Mouse (Mus musculus) v-Abl transformed pro-B cells (cell line): ENCODE results near the gene Zbtb8b.

Source experiments
- in situ Hi-C, 2 experiments: fragments of 400-800 bp; cut with MboI; formaldehyde crosslinking; loops; one replicate each; pipeline ENCODE4 v1.15.1; 2025; ENCODE audit not compliant: unreplicated experiment in 2 of 2

Zbtb8b gene

GRCm38 (mm10) chr4:129440340-129441063, at the start of gene Zbtb8b:
Gene Zbtb8b, minus strand, starts transcription at chr4:129440853.
- in situ Hi-C loops: no loop called here

GRCm38 (mm10) chr4:129481090-129481489, 40.4 kb upstream of the Zbtb8b start:
- in situ Hi-C loops: no loop called here

DNA sequence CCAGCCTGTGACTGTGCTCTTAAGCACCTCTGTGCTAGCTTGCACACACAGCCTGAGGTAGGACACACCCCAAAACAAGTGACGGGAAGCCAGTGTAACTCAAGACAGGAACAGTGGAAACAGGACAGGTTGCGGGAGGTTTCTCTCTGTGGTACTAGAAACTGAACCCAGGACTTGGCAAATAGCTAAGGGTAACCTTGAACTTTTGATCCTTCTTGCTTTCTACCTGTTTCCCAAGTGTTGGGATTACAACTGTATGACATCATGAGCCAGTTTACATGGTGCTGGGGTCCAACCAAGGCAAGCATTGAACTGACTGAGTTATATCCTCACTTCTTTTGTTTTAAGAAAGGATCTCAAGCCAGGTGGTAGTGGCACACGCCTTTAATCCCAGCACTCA, 39.2 kb upstream of the Zbtb8b start:
- in situ Hi-C loops: no loop called here

DNA sequence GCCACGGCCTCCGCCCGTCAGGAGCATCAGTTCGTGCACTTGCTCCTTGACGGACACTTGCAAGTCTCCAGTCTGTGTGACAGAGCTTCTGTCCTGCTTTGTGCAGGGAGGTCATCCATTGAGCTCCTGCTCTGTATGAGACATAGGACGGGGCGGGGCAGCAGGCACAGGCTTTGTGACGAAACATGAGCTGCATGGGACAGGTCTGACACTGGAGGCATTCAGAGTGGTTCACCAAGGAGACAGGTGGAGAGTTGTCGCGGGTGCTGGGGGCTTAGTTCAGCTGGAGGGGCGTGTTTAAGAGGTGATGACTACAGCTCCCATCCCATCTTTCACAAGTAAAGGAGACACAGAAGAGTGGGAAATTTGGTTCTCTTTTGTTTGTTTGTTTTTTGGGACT, 35.4 kb upstream of the Zbtb8b start:
- in situ Hi-C loops: no loop called here

DNA sequence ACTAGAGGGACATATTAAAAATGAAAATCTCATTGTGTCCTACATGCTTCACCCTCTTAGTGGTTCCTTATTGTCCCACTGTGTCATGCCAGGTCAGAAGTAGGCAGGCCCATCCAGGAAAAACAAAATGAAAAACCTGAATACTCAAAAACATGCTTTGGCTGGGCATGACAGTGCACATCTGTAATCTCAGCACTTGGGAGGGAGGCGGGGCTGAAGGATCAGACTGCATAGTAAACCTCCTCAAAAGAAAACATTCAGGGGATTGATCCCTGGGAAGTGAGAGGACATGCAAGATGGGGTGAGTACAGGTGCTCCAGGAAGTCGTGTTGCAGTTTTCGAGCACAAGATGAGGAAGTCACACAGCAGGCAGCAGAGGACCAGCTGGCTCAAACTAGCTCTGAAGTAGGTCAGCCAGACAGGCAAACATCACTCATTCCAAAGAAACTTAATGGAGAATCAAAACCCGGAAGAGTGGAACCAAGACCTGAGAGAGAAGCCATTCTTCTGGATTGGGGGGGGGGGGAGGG, 23.7 kb upstream of the Zbtb8b start:
- in situ Hi-C loops: loop anchor here in 1 of 2 experiments (25.0 kb wide), 1 partner anchor 502 kb away; the partner anchor contains the start of gene Azin2

DNA sequence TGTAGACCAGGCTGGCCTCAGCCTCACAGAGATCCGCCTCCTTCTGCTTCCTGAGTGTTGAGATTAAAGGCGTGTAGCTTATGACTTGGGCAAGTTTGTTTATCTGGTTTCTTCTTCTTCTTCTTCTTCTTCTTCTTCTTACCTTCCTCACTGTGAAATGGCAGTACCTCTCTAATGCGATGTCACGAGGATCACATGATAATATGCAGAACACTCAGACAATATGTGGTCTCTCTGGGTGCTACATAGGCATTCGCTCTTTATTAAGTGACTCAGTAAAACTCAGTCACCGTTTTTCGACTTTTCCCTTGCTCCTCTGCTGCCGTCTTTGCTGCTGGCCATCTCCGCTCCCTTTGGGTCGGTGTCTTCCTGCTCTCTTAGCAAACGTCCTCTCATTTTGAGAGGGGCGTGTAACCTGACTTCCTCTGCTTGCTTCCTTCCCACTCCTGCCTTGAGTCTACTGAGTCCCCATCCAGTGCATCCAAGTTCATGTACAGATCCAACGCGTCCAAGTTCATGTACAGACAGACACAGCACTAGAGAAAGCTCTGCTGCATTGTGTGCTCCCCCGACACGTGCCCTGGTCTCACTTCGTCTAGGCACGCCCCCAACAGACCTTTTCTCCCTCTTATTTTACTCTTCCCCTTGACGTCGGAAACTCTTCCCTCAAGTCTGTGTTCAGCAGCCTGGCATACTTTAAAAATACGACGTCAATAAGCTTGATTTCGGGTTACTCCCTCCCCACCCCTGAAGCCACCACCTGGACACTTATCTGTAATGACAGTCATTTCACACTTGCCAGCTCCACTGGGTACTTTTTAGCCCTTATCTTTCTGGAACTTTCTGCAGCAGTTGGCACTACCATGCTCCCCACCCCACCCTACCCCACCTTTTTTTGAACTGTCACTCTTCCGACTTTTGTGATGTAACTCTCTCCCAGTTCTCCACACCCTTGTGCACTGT, 22.7 kb upstream of the Zbtb8b start:
- in situ Hi-C loops: loop anchor here in 1 of 2 experiments (25.0 kb wide), 1 partner anchor 501 kb away; the partner anchor contains the start of gene Azin2

DNA sequence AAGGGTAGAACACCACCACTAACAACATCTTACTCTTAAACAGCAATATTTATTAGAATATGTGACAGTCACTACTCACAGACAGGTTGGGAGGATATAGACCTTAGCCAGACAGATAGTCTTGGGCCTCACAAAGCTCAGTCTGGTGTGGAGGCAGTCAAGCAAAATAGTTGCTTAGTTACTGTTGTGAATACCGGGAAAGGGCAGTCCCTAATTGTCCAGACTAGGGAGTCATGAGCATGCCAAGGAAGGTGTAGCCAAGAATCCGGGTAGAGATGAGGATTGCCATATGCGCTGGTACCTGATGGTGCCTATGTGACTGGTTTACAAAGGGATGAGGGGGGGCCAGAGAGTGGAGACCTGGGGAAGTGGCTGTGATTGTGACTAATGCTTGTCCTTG, 21.5 kb upstream of the Zbtb8b start:
- in situ Hi-C loops: loop anchor here in 1 of 2 experiments (25.0 kb wide), 1 partner anchor 500 kb away; the partner anchor contains the start of gene Azin2

DNA sequence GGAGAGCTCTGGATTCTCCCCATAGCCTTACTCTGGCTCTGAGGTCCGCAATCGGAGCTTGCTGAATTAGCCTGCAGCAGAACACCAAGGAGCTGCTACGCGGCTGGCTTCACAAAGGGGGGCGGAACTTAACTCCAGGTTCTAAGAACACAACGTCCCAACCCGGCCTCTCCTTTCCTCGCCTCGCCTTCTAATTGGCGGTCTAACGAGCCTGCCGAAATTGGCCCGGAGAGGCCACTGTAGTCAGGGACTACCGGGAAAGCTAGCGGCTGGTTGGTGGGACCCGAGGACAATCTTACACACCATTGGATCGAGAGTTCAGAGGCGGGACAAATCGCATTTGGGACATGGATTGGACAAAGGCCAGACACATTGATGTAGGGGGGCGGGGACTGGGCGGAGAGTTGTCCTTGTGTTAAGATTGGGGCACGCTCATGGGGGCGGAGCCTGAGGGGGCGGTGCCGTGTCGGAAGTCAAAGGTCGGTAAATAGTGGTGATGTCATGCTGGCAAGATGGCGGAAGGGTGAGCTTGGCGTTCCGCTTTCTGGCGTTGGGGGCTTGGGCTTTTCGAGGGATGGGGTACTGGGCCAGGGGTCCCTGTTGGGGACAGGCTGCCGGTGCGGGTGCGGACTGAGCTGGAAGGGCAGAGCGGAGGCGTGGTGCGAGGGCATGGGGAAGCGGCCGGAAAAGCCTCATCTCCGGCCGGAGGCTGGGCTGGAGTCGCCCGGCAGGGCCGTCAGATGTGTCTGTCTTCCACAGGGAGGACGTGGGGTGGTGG, 20.7 kb upstream of the Zbtb8b start, which contains the start of gene Bsdc1:
Gene Bsdc1 (plus strand): TSS at position 399 of the 778 bp plus-strand sequence.
- in situ Hi-C loops: loop anchor here in 1 of 2 experiments (25.0 kb wide), 1 partner anchor 499 kb away; the partner anchor contains the start of gene Azin2

GRCm38 (mm10) chr4:129460827-129461182, 20.2 kb upstream of the Zbtb8b start:
- in situ Hi-C loops: loop anchor here in 1 of 2 experiments (25.0 kb wide), 1 partner anchor 499 kb away; the partner anchor contains the start of gene Azin2

DNA sequence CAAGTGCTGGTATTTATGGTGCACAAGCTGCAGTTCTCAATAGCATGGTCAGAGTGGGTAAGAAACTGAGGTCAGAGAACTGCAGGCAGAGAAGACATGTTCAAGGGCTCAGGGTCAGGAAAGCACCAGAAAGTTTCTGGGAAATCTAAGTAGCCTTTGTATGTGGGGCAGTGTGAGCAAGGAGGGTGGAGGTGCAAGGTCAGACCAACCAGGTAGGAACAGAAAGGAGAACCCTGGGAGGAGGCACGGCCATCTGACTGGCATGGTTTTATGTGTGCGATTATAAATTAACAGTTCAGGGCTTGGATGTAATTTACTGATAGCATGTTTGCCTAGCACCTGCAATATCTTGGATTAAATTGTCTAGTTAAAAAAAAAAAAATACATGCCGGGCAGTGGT, 19.1 kb upstream of the Zbtb8b start:
- in situ Hi-C loops: loop anchor here (5.0 to 25.0 kb wide), 8 partner anchors 107 to 502 kb away; partner anchors contain the start of genes Azin2 (in 1 of the 2) and Fndc5 (in 1 of the 2)

- in situ Hi-C loops: loop anchor here (5.0 to 25.0 kb wide), 8 partner anchors 105 to 500 kb away; partner anchors contain the start of genes Azin2 (in 1 of the 2) and Fndc5 (in 1 of the 2)
Measured at GRCm38 (mm10) chr4:129457311-129457710, 16.7 kb upstream of the Zbtb8b start.

GRCm38 (mm10) chr4:129456126-129456525, 15.5 kb upstream of the Zbtb8b start:
- in situ Hi-C loops: loop anchor here (5.0 to 25.0 kb wide), 8 partner anchors 104 to 499 kb away; partner anchors contain the start of genes Azin2 (in 1 of the 2) and Fndc5 (in 1 of the 2)

GRCm38 (mm10) chr4:129455265-129455664, 14.6 kb upstream of the Zbtb8b start:
- in situ Hi-C loops: loop anchor here (5.0 to 25.0 kb wide), 8 partner anchors 103 to 498 kb away; partner anchors contain the start of genes Azin2 (in 1 of the 2) and Fndc5 (in 1 of the 2)

GRCm38 (mm10) chr4:129451471-129452169, 11.0 kb upstream of the Zbtb8b start:
- in situ Hi-C loops: loop anchor here in 1 of 2 experiments (10.0 to 25.0 kb wide), 2 partner anchors 247 to 489 kb away; partner anchors contain the start of gene Azin2

DNA sequence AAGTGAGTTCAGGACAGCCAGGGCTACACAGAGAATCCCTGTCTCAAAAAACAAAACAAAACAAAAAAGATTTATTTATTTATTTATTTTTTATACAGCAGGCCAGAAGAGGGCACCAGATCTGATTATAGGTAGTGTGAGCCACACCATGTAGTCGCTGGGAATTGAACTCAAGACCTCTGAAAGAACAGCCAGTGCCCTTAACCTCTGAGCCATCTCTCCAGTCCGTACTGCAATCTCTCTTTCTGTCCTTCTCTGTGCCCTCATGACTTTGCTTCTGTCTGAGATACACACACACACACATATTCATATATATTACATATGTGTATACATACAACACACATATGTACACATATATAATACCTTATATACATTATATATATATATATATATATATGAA, 10.2 kb upstream of the Zbtb8b start:
- in situ Hi-C loops: loop anchor here in 1 of 2 experiments (10.0 to 25.0 kb wide), 2 partner anchors 246 to 489 kb away; partner anchors contain the start of gene Azin2

DNA sequence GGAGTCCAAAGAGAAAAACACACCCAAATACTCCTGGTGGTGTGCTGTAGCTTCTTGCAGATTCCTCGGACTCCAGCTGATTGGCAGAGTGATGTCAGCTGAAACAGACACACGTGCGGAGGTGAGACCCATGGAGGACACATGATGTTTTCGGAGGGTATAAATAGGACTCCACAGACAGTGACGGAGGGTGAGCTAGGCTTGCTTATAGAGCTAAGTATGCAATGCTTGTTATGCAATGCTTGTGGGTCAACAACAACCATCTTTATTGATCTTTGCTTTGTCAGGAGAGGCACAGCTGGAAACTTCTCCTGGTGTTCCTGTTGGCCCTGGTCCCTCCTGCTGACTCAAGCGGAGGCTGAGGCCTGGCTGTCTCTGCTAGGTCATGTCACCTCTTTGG, 8.1 kb upstream of the Zbtb8b start:
- in situ Hi-C loops: no loop called here

GRCm38 (mm10) chr4:129447778-129448563, 7.3 kb upstream of the Zbtb8b start:
- in situ Hi-C loops: no loop called here

DNA sequence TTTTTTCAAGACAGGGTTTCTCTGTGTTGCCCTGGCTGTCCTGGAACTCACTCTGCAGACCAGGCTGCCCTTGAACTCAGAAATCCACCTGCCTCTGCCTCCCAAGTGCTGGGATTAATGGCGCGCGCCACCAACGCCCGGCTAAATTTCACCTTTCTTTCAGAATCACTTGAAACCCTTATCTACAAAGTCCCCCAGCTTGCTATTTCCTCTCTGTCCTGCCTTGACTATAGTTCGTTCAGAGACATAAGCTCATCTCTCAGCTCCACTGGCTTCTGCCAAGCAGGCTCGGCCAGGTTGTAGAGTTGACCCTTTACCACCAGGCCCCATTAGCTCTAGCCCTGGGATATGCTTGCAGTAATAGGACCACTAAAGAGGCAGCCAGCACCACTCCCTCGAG, 6.7 kb upstream of the Zbtb8b start:
- in situ Hi-C loops: no loop called here
